Mouse (Mus musculus): ENCODE measurements around the gene Calhm1. TPM values are rescaled to one million over a fixed set of nuclear protein-coding genes. Genes with fewer than 3 reads are reported as not detected.

Calhm1 gene
- under 1 TPM; 0.44 to 0.59 TPM for total RNA-seq (2023)

GRCm38 (mm10) chr19:47144154-47144553 lies at the start of gene Calhm1:
Gene Calhm1 (minus strand): TSS chr19:47144254.

GRCm38 (mm10) chr19:47178431-47179271 lies 34.6 kb upstream of the Calhm1 start, which contains the start of gene Neurl1a:
Gene Neurl1a (plus strand): TSS chr19:47178820.

GRCm38 (mm10) chr19:47157664-47158063 lies 13.6 kb upstream of the Calhm1 start, which contains the start of gene Calhm3:
Gene Calhm3 (minus strand): TSS chr19:47157764.

GRCm38 (mm10) chr19:47137771-47138421 lies 6.2 kb downstream of the Calhm1 start, which contains the start of gene Calhm2:
Gene Calhm2 (minus strand): TSS chr19:47138294.

Other genes starting within 250 kb of the Calhm1 start
- not detected for gene Ina, start 129.6 kb downstream of the Calhm1 start, total RNA-seq (2023)
- gene Nt5c2, start 129.1 kb downstream of the Calhm1 start, total RNA-seq (2023) = 10 to 100 TPM; 73.5 to 88.1 TPM
- gene Pcgf6, start 93.3 kb downstream of the Calhm1 start, total RNA-seq (2023) = 10 to 100 TPM; 26.3 TPM
- 10 to 100 TPM; 13.7 to 14.9 TPM for gene Taf5, start 76.5 kb downstream of the Calhm1 start, total RNA-seq (2023)
- gene Usmg5, start 53.6 kb downstream of the Calhm1 start, total RNA-seq (2023) = 100 to 1,000 TPM; 148 to 164 TPM
- 10 to 100 TPM; 48.7 to 49.4 TPM for gene Pdcd11, start 53.5 kb downstream of the Calhm1 start, total RNA-seq (2023)
- 10 to 100 TPM; 59.3 to 69.3 TPM for gene Calhm2, start 6.0 kb downstream of the Calhm1 start, total RNA-seq (2023)
- gene Calhm3, start 13.5 kb upstream of the Calhm1 start, total RNA-seq (2023) = not detected
- not detected for gene Neurl1a, start 34.6 kb upstream of the Calhm1 start, total RNA-seq (2023)

Data from B cell, adult 67 days (primary cell).